In the genomic region with DNA sequence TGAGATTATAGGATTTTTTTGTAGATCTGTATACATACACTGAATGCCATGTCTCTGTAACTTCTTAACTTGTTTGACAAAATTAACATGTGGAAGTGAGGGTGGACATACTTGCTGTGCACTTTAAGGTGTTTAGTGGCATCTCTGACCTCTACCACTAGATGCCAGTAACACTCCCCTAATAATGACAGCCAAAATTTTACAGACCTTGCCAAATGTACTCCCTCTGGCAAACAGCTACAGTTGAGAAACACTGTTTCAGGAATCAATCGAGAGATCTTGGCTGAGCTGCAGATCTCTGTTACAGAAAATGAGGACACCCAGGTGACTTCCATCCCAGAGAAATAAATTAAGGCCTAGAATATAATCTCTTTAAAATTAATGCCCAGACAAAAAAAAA, we compare ENCODE assay signal across 32 mouse cellular contexts. TPM values are rescaled to one million over a fixed set of nuclear protein-coding genes. Genes with fewer than 3 reads are reported as not detected.
DNase-seq lines count a peak whose midpoint lies in the region; TF ChIP-seq lines count a peak whose summit lies in the region.
"Had no signal": no experiment of that assay in that cellular context is flagged by ENCODE, and none has a peak within 500 bp of the region (broad histone marks: within the 10 kb centered on the region; RNA-seq: fewer than 3 reads in every experiment).

No protein-coding gene starts in this region.

- H3K27ac ChIP-seq in layer of hippocampus, adult 2 months, result no peak overlapping the region
- H3K27ac ChIP-seq: heart, embryonic 15.5 days; left cerebral cortex, adult 2 months; liver, embryonic 14.5 days; midbrain, embryonic 12.5 days had no signal

- DNase-seq in adrenal gland, adult 2 months, result peak; percentile 15
- DNase-seq in adrenal gland, postnatal 25 days, result no peak
- DNase-seq in layer of hippocampus, adult 2 months (ENCODE audit: low spot score in 2 of 2), result no peak
- no peak for DNase-seq in layer of hippocampus, adult 8-10 months (ENCODE audit: low spot score in 2 of 2)
- peak; percentile 8 for DNase-seq in NIH3T3 (ENCODE audit: low read depth)
- DNase-seq in induced T-regulatory cell, adult 2 months (ENCODE audit: low read depth), result peak; percentile 7
- no peak for DNase-seq in natural killer cell, adult 2 months (ENCODE audit: low spot score in 2 of 2)
- DNase-seq in right cerebral cortex, adult 18-20 months, result no peak
- DNase-seq: cerebellum, adult 9-10 months; embryo, embryonic 11 days; gastrocnemius, postnatal 14 days; heart, postnatal 4 days; kidney, adult 18-20 months; kidney, postnatal 25 days; layer of hippocampus, adult 9-11 months; lung, postnatal 10 days; right cerebral cortex, postnatal 14 days; spleen, adult 18-20 months; thymus, adult 18-20 months; thymus, postnatal 4 days had no signal

- H3K4me3 ChIP-seq in layer of hippocampus, adult 2 months, result no peak overlapping the region
- H3K4me3 ChIP-seq: heart, embryonic 15.5 days; left cerebral cortex, adult 2 months; midbrain, embryonic 12.5 days had no signal

- peak; percentile 50 for TF ChIP-seq CTCF in layer of hippocampus, adult 2 months (conservative IDR thresholded peaks at IDR 0.05)

RNA-seq across cellular contexts. Expression of gene Lipm, which starts 4.5 kb away (rescaled TPM):
- total RNA-seq in adrenal gland, adult 2 months (2021), result not detected
- polyA plus RNA-seq in adrenal gland, adult 2 months (2012; rRNA removed), result not detected in 2 replicates
- not detected in 2 replicates for total RNA-seq in adrenal gland, postnatal 25 days (2021)
- under 1 TPM in 1 of 2 experiments, not detected in 1; 0.12 TPM for total RNA-seq in layer of hippocampus, adult 2 months (2021)
- under 1 TPM; 0.17 to 0.39 (median 0.35) TPM for total RNA-seq in layer of hippocampus, adult 8-10 months (2022)
- total RNA-seq: gastrocnemius, postnatal 14 days; heart, adult 8-10 months; heart, postnatal 4 days; megakaryocyte progenitor cell, adult 5-6 weeks had no signal
- polyA plus RNA-seq: forebrain, embryonic 11.5 days; hindbrain, embryonic 16.5 days; limb, embryonic 11.5 days; liver, embryonic 14.5 days; midbrain, embryonic 12.5 days; neural tube, embryonic 14.5 days; stomach, embryonic 14.5 days had no signal

RNA-seq across cellular contexts. Expression of gene Lipn, which starts 29.1 kb away (rescaled TPM):
- total RNA-seq in adrenal gland, adult 2 months (2021), result under 1 TPM in 1 of 2 experiments, not detected in 1; 0.69 TPM
- polyA plus RNA-seq in adrenal gland, adult 2 months (2012; rRNA removed), result not detected in 2 replicates
- total RNA-seq in adrenal gland, postnatal 25 days (2021), result 0.88 TPM in 1 of 2 replicates, not detected in the other
- not detected for total RNA-seq in layer of hippocampus, adult 2 months (2021)
- not detected for total RNA-seq in layer of hippocampus, adult 8-10 months (2022)
- total RNA-seq: gastrocnemius, postnatal 14 days; heart, adult 8-10 months; heart, postnatal 4 days; left cerebral cortex, adult 2 months; megakaryocyte progenitor cell, adult 5-6 weeks had no signal
- polyA plus RNA-seq: embryonic facial prominence, embryonic 14.5 days; forebrain, embryonic 11.5 days; heart, embryonic 15.5 days; hindbrain, embryonic 16.5 days; limb, embryonic 11.5 days; liver, embryonic 14.5 days; midbrain, embryonic 12.5 days; neural tube, embryonic 14.5 days had no signal

Comparison
In these comparisons a context has a peak if more than half of its experiments do, and no peak if none do; other contexts are left out.
1. DNase-seq: peak in adrenal gland, adult 2 months (single experiment), NIH3T3 (single experiment) and induced T-regulatory cell, adult 2 months (single experiment); none in adrenal gland, postnatal 25 days (single experiment), layer of hippocampus, adult 2 months (0 of 2), layer of hippocampus, adult 8-10 months (0 of 2), natural killer cell, adult 2 months (0 of 2) and right cerebral cortex, adult 18-20 months (single experiment).